Mouse (Mus musculus) skeletal muscle tissue, adult 2 months (tissue): ENCODE data around the gene Pds5b.
A peak's percentile ranks its signal among the peaks of the same experiment; 100 is the strongest.
"Not testable (repeated sequence)": the region's sequence is repeated elsewhere in the genome, so short reads cannot be mapped to it uniquely, and the experiment has no call there.

Experiments used
- DNase-seq: peaks from one replicate; pipeline ENCODE4 v3.0.0-alpha.2; 2012; ENCODE audit warnings: low read depth, low spot score

Pds5b gene

DNA sequence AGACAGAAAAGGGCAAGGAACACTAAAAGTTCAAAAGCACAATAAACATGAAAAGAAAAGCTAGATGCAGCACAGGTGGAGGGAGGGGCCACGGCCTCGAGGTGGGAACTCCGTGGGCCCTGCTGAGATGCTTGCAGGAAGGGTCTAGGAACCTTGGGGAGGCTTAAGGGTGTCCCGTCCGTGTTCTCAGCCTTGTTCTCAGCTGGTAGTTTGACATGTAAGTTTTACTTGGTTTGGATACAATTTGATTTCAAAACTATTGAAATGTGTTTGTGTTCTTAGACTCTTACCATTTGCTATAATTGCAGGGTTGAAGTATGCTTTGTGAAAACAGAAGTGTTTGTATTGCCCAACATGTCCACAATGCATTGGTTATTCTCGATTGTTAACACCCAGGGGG, 149.2 kb downstream of the Pds5b start:
- no peak for DNase-seq

DNA sequence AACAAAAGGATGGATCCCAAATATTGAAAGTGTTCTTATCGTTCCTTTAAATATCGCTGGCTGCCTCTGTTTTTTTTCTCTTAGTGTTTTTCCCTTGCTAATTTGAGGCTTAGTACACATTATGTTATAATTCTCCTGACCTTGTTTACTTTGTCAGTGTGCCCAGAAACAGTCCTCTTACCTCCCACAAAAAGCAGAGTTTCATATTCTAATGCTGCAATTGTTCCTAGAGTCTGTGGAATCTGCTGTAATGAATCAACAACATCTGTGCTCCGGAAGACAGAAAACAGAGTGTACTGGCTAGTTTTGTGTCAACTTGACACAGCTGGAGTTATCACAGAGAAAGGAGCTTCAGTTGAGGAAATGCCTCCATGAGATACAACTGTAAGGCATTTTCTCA, 149.8 kb downstream of the Pds5b start:
- no peak for DNase-seq

GRCm38 (mm10) chr5:150829499-150829898, 156.0 kb downstream of the Pds5b start:
- DNase-seq, result no peak

- DNase-seq, result peak; percentile 47
These were observed 157.2 kb downstream of the Pds5b start for GRCm38 (mm10) chr5:150830718-150831117.

DNA sequence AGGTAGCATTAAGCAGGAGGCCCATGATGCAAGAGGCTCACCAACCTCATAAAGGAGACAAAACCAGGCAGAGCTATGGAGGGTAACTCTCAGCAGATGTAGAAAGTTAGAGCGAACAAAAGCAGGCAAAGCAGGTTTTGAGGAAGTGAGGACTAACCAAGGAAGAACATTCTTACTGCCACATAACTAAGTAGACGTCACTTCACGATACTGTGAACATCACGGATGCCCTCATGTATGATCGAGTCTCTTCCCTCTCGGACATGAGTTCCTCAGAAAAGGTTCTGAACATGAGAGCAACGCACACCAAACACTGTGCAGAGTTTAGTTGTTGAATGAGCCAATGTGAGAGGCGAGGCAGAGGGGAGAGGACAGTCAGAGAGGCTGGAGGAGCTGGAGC, 163.2 kb downstream of the Pds5b start:
- no peak for DNase-seq

- DNase-seq, result peak; percentile 76
These were observed 166.4 kb downstream of the Pds5b start for GRCm38 (mm10) chr5:150839688-150840541.

DNA sequence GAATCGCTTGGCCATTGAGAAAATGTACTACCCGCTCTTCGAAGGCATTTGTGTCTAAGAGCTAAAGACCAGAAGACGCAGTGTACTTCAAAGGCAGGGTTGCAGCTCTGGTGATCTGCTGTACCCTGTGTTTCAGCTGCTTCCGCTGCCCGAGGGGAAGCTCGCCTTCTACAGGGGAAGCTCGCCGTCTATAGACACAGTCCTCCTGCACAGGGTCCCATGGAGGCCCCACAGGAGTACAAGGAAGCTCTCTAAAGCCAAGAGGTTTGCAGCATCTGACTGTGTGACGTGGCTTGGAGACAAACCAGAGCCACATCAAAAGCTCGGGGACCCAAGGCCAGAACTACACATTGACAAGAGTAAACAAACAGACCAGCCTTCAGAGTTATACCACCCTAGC, 167.1 kb downstream of the Pds5b start:
- no peak for DNase-seq

GRCm38 (mm10) chr5:150845961-150846360, 172.4 kb downstream of the Pds5b start:
- DNase-seq, result no peak

DNA sequence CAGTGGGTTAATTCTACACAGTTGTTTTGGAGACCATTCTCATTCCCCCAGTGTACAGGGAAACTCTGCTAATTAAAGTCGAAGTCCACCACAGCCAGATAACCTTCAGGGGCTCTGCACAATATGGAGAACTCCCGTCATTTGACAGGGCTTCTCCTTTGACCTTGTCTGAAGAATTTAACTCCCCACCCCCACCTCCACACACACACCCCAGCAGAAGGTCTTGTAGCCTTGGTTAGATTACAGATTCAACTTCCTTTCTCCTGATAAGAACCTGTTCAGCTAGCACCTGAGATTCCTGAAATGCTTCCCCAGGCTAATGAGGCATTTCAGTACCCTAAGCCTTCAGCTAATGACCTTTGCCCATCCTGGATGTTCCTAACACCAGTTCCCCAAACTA, 177.3 kb downstream of the Pds5b start:
- DNase-seq, result no peak

DNA sequence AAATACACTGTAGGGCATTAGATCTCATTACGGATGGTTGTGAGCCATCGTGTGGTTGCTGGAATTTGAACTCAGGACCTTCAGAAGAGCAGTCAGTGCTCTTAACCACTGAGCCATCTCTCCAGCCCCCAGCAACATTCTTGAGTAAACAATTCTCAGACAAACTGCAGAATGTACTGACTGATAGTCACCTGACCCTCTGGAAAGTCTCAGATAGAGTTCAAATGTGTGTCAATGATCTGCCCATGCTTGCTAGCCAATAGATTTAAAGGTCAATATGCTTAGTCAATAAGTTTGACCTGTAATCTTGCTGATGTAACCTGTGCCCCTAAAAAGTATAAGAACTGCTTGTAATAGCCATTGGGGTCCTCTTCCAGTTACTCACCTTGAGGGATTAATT, 178.6 kb downstream of the Pds5b start:
- DNase-seq, result not testable (repeated sequence)

GRCm38 (mm10) chr5:150854506-150854905, 181.0 kb downstream of the Pds5b start:
- DNase-seq, result no peak

DNA sequence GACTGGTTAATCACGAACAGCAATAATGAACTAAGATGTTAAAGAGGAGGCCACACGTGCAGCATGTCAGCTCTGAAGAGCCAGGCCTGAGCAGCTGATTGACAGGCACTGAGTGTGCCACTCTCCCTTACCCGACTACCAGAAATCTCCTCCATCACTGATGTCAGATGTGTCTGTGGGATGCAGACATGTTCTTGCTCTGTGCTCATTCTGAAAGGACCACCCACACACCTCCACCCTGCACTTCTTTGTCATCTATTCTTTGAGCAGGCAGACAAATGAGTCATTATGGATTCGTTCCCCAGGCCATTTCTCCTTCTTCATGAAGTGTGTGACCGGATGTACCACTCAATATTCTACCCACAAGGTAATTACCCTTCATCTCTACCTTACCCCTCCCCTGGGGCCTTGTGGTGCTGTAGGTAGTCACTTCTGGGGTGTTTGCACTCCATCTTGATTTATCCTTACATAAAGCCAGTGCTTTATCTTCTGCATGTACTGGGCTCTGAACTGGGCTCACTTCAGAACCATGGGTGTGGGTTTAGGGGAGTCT, 186.2 kb downstream of the Pds5b start:
- no peak for DNase-seq
